Mouse (Mus musculus) liver, embryonic 14.5 days (tissue): ENCODE measurements around the gene Abhd5. TPM values are rescaled to one million over a fixed set of nuclear protein-coding genes. Genes with fewer than 3 reads are reported as not detected.
"Not testable (repeated sequence)": the region's sequence is repeated elsewhere in the genome, so short reads cannot be mapped to it uniquely, and the experiment has no call there.

Experiments
- ATAC-seq: fragments of 200-750 bp; cut with Nextera tagmentation; 2 replicates; pipeline ENCODE4 v1.8.0; 2017; ENCODE audit warnings: moderate number of reproducible peaks, mild to moderate bottlenecking, moderate library complexity; ENCODE audit not compliant: insufficient read depth
- DNase-seq, 3 experiments: peaks; one replicate each; pipeline ENCODE4 v3.0.0-alpha.2; 2012 to 2013; ENCODE audit warnings: low read depth in 3 of 3, low spot score in 3 of 3
- H3K27ac ChIP-seq: fragments of 300-500 bp; sonication (generic); 2 replicates; pipeline ENCODE4 v1.5.1; 2014; ENCODE audit warnings: moderate library complexity, mild to moderate bottlenecking, control low read depth, inconsistent platforms
- H3K27me3 ChIP-seq: fragments of 300-500 bp; sonication (generic); 2 replicates; pipeline ENCODE4 v1.6.1; 2014; ENCODE audit warnings: mild to moderate bottlenecking, low read length, moderate library complexity; ENCODE audit not compliant: control insufficient read depth, insufficient read depth
- H3K36me3 ChIP-seq: fragments of 300-500 bp; sonication (generic); replicated peaks from 2 replicates; pipeline ENCODE4 v1.6.1; 2014; ENCODE audit warnings: low read depth; ENCODE audit not compliant: control insufficient read depth, insufficient read depth
- H3K4me1 ChIP-seq, 2 experiments: fragments of 200-500 bp in 1 of 2; fragments of 300-500 bp in 1 of 2; sonication (generic) in 1 of 2; replicated peaks; 2 replicates each; pipeline ENCODE4 v1.6.1; 2012 to 2014; ENCODE audit warnings: antibody characterized with exemption in 1 of 2, inconsistent platforms in 1 of 2, low read length in 1 of 2; ENCODE audit not compliant: control insufficient read depth in 2 of 2, insufficient read depth in 2 of 2
- H3K4me2 ChIP-seq: fragments of 300-500 bp; sonication (generic); 2 replicates; pipeline ENCODE4 v1.6.1; 2014; ENCODE audit warnings: low read depth, mild to moderate bottlenecking, control low read depth, moderate library complexity
- H3K4me3 ChIP-seq, 2 experiments: fragments of 200-500 bp in 1 of 2; fragments of 300-500 bp in 1 of 2; sonication (generic) in 1 of 2; 2 replicates each; pipeline ENCODE4 v1.5.1; 2012 to 2014; ENCODE audit warnings: low read depth in 2 of 2, low read length in 2 of 2, mild to moderate bottlenecking in 2 of 2, control low read depth in 1 of 2, inconsistent platforms in 1 of 2, moderate library complexity in 1 of 2; ENCODE audit not compliant: insufficient read depth in 1 of 2
- H3K9ac ChIP-seq: fragments of 300-500 bp; sonication (generic); replicated peaks from 2 replicates; pipeline ENCODE4 v1.6.1; 2014; ENCODE audit warnings: mild to moderate bottlenecking, control low read depth, moderate library complexity
- H3K9me3 ChIP-seq: fragments of 300-500 bp; sonication (generic); 2 replicates; pipeline ENCODE4 v1.6.1; 2016; ENCODE audit warnings: low read length, mixed read lengths; ENCODE audit not compliant: control insufficient read depth
- CTCF ChIP-seq: IDR thresholded peaks from 2 replicates; pipeline ENCODE4 v1.5.1; 2016; ENCODE audit warnings: antibody characterized with exemption, low read depth, control low read depth
- EP300 ChIP-seq: IDR thresholded peaks from 2 replicates; pipeline ENCODE4 v1.6.1; 2016; ENCODE audit warnings: antibody characterized with exemption, low read depth
- WGBS: fragments of 180-500 bp; shearing (Covaris S2); extraction: QIAGEN DNeasy Blood & Tissue Kit; methylation state at CpG from one replicate; pipeline ENCODE4 v1.1.7; 2014; ENCODE audit not compliant: insufficient replicate concordance; 5-methylcytosine and 5-hydroxymethylcytosine counted together
- polyA plus RNA-seq, 2 experiments: library from polyadenylated mRNA; depleted of rRNA in 1 of 2; stranded (reverse) in 1 of 2; unstranded in 1 of 2; fragments of >200 nt; fragmentation: Nextera tagmentation in 1 of 2; extraction: Ambion mirVana in 1 of 2; gene quantifications; 2 replicates each; pipeline versions ENCODE4 v1.2.1 to v1.2.3; 2012 to 2014

Abhd5 gene
- polyA plus RNA-seq, 2 experiments = 15.6 to 26.1 TPM

DNA sequence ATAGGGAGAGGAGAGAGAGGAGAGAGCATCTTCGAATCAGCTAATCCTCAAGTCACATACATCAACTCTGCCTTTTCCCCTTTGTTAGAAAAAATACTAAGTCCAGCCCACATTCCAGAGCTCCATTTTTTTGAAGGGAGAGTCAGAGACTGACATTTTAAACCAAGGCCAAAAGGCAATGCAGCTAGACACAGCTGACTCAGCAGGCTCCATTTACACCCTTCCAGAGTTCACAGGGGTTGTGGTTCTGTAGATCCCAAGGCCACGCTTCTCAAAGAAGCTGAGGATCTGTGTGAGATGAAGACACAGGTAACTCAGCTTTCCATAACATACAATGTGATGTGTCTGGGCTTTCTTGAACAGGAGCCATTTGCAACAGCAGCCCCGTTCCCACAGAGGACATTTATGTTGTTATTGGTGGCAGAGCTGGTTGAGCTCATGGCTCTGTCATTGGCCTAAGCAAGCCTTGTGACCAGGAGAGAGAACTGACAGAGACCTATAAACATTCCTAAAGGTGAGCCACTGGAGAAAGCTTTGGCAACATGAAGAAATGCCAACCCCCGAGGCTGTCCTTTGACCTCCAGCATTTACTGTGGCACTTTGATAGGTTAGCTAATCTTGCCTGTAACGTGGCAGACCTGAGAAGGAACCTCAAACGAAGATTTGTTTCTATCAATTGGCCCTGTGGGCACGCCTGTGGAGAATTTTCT, 40.2 kb upstream of the Abhd5 start:
- peak overlapping the region in 1 of 2 experiments; percentile 51; a peak in 2 of 4 replicates for H3K4me3 ChIP-seq
- no peak overlapping the region for H3K27ac ChIP-seq
- ATAC-seq = no peak
- no peaks in the 10 kb centered on the region for H3K9me3 ChIP-seq
- 43% methylated on average over 7 of the region's 7 CpGs for WGBS
- H3K4me1 ChIP-seq = peaks cover 0 to 19% of the 10 kb centered on the region in 2 experiments; a peak in 3 of 4 replicates
- TF ChIP-seq EP300 = no peak
- TF ChIP-seq CTCF = no peak
- H3K27me3 ChIP-seq = no peaks in the 10 kb centered on the region
- peak overlapping the region; percentile 64 for H3K4me2 ChIP-seq
- peak overlapping the region; percentile 47 for H3K9ac ChIP-seq
- no peaks in the 10 kb centered on the region for H3K36me3 ChIP-seq
- DNase-seq = no peak

DNA sequence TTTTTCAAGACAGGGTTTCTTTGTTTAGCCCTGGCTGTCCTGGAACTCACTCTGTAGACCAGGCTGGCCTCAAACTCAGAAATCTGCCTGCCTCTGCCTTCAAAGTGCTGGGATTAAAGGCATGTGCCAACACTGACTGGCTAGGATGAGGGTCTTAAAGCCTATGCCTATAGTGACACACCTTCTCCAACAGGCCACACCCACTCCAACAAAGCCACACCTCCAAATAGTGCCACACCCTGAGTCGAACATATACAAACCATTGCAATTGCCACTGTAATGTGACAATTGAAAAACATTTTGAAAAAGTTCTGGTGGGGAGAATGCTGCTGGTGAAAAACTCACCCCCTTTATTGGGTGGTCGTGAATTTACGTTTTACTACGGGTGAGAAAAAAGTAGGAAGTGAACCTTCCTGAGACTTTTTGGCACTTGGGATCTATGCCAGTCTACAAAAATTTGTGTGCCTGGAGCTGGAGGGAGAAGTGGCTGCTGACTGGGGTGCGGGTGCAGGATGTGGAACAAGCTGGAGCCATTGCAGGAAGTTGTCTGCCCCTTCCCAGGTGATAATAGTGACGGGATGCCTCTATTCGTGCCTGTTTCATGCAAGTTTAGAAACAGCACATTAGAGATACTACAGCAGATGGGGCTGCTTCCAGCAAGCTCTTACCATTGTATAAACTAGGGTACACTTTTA, 39.0 kb upstream of the Abhd5 start:
- peaks cover 0 to 19% of the 10 kb centered on the region in 2 experiments; a peak in 3 of 4 replicates for H3K4me1 ChIP-seq
- H3K4me3 ChIP-seq = no peak overlapping the region
- no peaks in the 10 kb centered on the region for H3K36me3 ChIP-seq
- no peak overlapping the region for H3K4me2 ChIP-seq
- TF ChIP-seq EP300 (no peak), CTCF (no peak)
- no peak overlapping the region for H3K27ac ChIP-seq
- ATAC-seq (no peak), DNase-seq (no peak)
- no peaks in the 10 kb centered on the region for H3K27me3 ChIP-seq
- no peaks in the 10 kb centered on the region for H3K9me3 ChIP-seq
- WGBS = 46% methylated on average over 7 of the region's 7 CpGs
- no peak overlapping the region for H3K9ac ChIP-seq

DNA sequence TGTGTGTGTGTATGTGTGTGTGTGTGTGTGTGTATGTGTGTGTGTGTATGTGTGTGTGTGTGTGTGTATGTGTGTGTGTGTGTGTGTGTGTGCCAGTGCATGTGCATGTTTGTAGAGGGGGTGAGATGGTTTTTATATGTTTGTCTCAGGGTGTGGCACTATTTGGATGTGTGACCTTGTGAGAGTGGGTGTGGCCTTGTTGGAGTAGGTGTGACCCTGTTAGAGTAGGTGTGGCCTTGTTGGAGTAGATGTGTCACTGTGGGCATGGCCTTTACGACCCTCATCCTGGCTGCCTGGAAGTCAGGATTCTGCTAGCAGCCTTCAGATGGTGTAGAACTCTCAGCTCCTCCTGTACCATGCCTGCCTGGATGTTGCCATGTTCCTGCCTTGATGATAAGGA, 38.3 kb upstream of the Abhd5 start:
- not testable (repeated sequence) for DNase-seq
- ATAC-seq = peak; percentile 54
- 33% methylated on average over 1 of the region's 1 CpGs for WGBS

GRCm38 (mm10) chr9:122314386-122314785, 37.0 kb upstream of the Abhd5 start:
- DNase-seq (no peak), ATAC-seq (no peak)
- peaks cover 0 to 16% of the 10 kb centered on the region in 2 experiments; a peak in 3 of 4 replicates for H3K4me1 ChIP-seq
- no peak overlapping the region for H3K27ac ChIP-seq
- no peak overlapping the region for H3K4me2 ChIP-seq
- H3K36me3 ChIP-seq = no peaks in the 10 kb centered on the region
- TF ChIP-seq CTCF = no peak
- no peak for TF ChIP-seq EP300
- no peak overlapping the region for H3K9ac ChIP-seq
- H3K9me3 ChIP-seq = no peaks in the 10 kb centered on the region
- no peak overlapping the region for H3K4me3 ChIP-seq
- WGBS = 71% methylated on average over 6 of the region's 6 CpGs
- H3K27me3 ChIP-seq = no peaks in the 10 kb centered on the region

More for the DNA sequence above, 38.3 kb upstream of the Abhd5 start:
- H3K36me3 ChIP-seq, H3K9me3 ChIP-seq, H3K4me3 ChIP-seq, H3K27me3 ChIP-seq, H3K4me2 ChIP-seq, H3K27ac ChIP-seq, H3K9ac ChIP-seq: not testable (repeated sequence)
- peaks cover 0 to 19% of the 10 kb centered on the region in 2 experiments; a peak in 3 of 4 replicates for H3K4me1 ChIP-seq

DNA sequence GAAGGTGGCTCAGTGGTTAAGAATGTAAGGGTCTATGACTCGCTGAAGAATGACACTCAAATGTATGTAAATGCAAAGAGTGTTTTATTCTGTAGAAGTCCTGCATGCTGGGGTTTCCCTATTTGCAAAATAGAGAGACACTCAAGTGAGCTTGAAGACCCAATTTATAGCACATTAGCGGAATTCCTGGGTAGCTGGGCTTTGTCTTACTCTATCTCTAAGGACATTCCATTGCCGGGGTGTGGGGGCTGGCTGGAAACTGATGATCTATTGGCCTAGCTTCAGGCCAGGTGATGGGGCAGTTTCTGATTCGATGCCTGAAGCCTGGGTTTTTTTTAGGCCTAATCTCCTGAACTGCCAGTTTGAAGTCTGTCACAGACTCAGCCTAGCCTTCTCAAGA, 36.5 kb upstream of the Abhd5 start:
- ATAC-seq = no peak
- Histone ChIP-seq H3K4me1 (peaks cover 0 to 13% of the 10 kb centered on the region in 2 experiments; a peak in 3 of 4 replicates), H3K4me2 (no peak overlapping the region), H3K9me3 (no peaks in the 10 kb centered on the region), H3K27ac (no peak overlapping the region), H3K4me3 (no peak overlapping the region), H3K27me3 (no peaks in the 10 kb centered on the region), H3K9ac (no peak overlapping the region), H3K36me3 (no peaks in the 10 kb centered on the region)
- TF ChIP-seq CTCF (no peak), EP300 (no peak)
- WGBS = 60% methylated on average over 4 of the region's 4 CpGs
- DNase-seq = no peak
